Mouse (Mus musculus) ES-E14 (cell line): ENCODE results near the gene Irs3.

Source experiments
- HCFC1 ChIP-seq: IDR thresholded peaks from 2 replicates; pipeline ENCODE4 v1.6.1; 2012; ENCODE audit warnings: low read length, inconsistent platforms, borderline replicate concordance; ENCODE audit not compliant: insufficient read depth
- ZC3H11A ChIP-seq: IDR thresholded peaks from 2 replicates; pipeline ENCODE4 v1.6.1; 2012; ENCODE audit warnings: low read depth, mild to moderate bottlenecking, inconsistent platforms, low read length, borderline replicate concordance

GRCm38 (mm10) chr5:137649251-137649650 lies 3.7 kb upstream of the Irs3 start:
- no peak for TF ChIP-seq HCFC1
- no peak for TF ChIP-seq ZC3H11A
